Mouse (Mus musculus): ENCODE measurements around the gene Trmt1. TPM values are rescaled to one million over a fixed set of nuclear protein-coding genes. Genes with fewer than 3 reads are reported as not detected.
A peak's percentile ranks its signal among the peaks of the same experiment; 100 is the strongest.

Trmt1 gene
- polyA plus RNA-seq (2015; fragmentation: Nextera tagmentation; extraction: Ambion mirVana) = 38.4 and 43.4 TPM in 2 replicates

DNA sequence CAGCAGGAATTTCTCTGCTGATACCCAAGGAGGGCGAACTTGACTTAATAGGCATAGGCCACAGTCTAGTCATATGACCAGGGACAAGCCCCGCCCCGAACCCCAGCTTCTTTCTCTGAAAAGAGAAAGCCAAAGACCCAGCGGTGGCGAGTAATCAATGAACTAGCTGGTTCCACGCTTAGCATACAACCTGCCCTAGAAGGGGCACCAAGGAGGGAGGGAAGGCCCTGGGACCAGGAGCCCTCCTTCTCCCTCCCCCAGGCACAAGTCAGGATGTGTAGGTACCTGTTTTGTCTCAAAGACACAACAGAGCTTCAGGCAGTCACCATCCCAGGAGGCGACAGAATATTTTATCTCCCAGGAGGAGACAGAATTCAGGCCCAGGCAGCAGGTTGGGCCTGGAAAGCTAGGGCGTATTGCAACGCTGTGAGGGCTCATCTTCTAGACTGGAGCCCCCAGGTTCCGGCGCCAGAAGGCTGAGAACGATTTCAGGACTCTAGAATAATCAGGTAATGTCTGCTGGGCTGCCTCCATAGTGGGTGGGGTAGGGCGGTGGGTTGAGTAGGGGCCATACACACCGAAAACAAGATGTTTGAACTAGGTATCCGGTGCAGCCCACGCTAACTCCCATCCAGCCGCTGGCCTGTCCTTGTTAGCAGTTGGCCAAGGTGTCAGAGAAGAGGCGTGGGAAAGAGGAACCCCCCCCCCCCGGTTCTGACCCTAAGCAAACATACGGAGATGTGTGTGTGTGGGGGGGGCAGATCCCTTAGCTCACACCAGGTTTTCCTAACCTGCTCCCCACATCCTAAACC, at the start of gene Trmt1:
Gene Trmt1, plus strand, starts transcription at position 117 of the 812 bp plus-strand sequence.
- ATAC-seq = peak; percentile 7; the same call in 1 of the 2 replicates
- H3K4me3 ChIP-seq (ENCODE audit: low read depth, low read length) = peak within 1 kb of the TSS; percentile 98
- H3K4me2 ChIP-seq (replicated peaks; ENCODE audit: low read depth, low read length) = peak within 1 kb of the TSS; percentile 79
- TF ChIP-seq EP300 (IDR thresholded peaks at IDR 0.05) (no peak), CTCF (IDR thresholded peaks at IDR 0.05) (no peak)
- peaks cover 14% of the 10 kb centered on the region; the same call in 1 of the 2 replicates for H3K4me1 ChIP-seq (ENCODE audit: insufficient read depth, low read depth, low read length)
- peak; percentile 56 for DNase-seq (ENCODE audit: low spot score)
- H3K9ac ChIP-seq (replicated peaks; ENCODE audit: low read depth) = peak within 1 kb of the TSS; percentile 86
- WGBS = 10% methylated on average over 20 of the region's 20 CpGs
- H3K27me3 ChIP-seq (replicated peaks; ENCODE audit: insufficient read depth, low read length) = no peaks in the 10 kb centered on the region
- H3K36me3 ChIP-seq (ENCODE audit: insufficient read depth, low read length) = no peaks in the 10 kb centered on the region
- H3K9me3 ChIP-seq (ENCODE audit: low read length) = no peaks in the 10 kb centered on the region
- peak within 1 kb of the TSS; percentile 86 for H3K27ac ChIP-seq (ENCODE audit: low read length)

DNA sequence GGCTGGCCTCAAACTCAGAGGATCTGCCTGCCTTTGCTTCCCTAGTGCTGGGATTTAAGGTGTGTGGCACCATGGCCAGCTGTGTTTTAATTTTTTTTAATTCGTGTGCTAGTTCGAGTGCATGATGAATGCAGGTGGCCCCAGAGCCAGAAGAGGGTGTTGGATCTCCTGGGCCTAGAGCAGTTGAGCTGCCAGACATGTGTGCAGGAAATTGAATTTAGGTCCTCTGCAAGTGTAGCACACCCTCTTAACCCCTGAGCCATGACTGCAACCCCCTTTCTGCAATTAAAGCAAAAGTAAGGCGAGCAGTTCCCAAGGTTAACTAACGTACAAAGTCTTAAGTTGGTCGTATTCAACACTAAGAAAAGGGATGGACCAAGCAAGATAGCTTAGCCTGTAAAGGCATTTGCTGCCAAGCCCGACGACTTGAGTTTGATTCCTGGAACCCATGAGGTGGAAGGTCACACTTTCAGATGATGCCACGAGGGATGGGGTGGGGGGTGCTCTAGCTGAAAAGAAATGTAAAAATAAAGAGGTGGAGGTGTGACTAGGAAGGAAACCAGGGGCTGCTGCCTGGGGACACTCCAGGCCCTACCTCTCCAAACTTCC, 48.1 kb upstream of the Trmt1 start:
- no peaks in the 10 kb centered on the region for H3K9me3 ChIP-seq (ENCODE audit: low read length)
- H3K27ac ChIP-seq (ENCODE audit: low read length) = no peak overlapping the region
- no peaks in the 10 kb centered on the region; the same call in 1 of the 2 replicates for H3K4me1 ChIP-seq (ENCODE audit: insufficient read depth, low read depth, low read length)
- H3K36me3 ChIP-seq (ENCODE audit: insufficient read depth, low read length) = no peaks in the 10 kb centered on the region
- ATAC-seq = no peak
- 39% methylated on average over 8 of the region's 8 CpGs for WGBS
- peak overlapping the region; percentile 77 for H3K4me2 ChIP-seq (replicated peaks; ENCODE audit: low read depth, low read length)
- H3K4me3 ChIP-seq (ENCODE audit: low read depth, low read length) = peak overlapping the region; percentile 55
- TF ChIP-seq EP300 (IDR thresholded peaks at IDR 0.05) = no peak
- no peak for TF ChIP-seq CTCF (IDR thresholded peaks at IDR 0.05)
- H3K9ac ChIP-seq (replicated peaks; ENCODE audit: low read depth) = peak overlapping the region; percentile 54; the same call in 1 of the 2 replicates
- DNase-seq (ENCODE audit: low spot score) = no peak
- H3K27me3 ChIP-seq (replicated peaks; ENCODE audit: insufficient read depth, low read length) = no peaks in the 10 kb centered on the region

DNA sequence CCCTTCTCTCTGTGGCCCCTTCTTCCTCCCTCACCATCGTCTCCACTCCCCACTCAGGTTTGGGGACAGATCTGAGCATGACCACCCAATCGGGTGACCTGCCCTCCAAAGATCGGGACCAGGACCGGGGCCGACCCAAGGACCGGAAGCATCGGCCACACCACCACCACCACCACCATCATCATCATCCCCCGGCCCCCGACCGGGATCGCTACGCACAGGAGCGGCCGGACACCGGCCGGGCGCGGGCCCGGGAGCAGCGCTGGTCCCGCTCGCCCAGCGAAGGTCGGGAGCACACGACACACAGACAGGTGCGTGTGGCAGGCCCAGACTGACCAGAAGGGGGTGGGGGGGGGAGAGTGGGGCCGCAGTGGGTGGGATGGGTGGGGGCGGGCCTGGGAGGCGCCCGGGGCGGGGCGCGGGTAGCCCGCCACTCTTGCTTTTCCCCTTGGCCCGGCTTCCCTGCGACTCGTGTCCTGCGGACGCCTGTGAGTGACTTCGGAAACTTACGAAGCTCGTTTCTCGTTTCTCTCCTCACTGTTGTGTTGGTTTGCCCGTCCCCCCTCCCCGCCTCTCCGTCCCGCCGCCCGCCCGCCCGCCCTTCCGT, 47.4 kb upstream of the Trmt1 start:
- ATAC-seq (peak; percentile 22), DNase-seq (ENCODE audit: low spot score) (no peak)
- peak overlapping the region; percentile 55 for H3K4me3 ChIP-seq (ENCODE audit: low read depth, low read length)
- H3K4me1 ChIP-seq (ENCODE audit: insufficient read depth, low read depth, low read length) = no peaks in the 10 kb centered on the region; the same call in 1 of the 2 replicates
- peak overlapping the region; percentile 77 for H3K4me2 ChIP-seq (replicated peaks; ENCODE audit: low read depth, low read length)
- peak overlapping the region; percentile 54 for H3K9ac ChIP-seq (replicated peaks; ENCODE audit: low read depth)
- TF ChIP-seq CTCF (IDR thresholded peaks at IDR 0.05) = peak; percentile 16; the same call in 1 of the 2 replicates
- TF ChIP-seq EP300 (IDR thresholded peaks at IDR 0.05) = no peak
- H3K36me3 ChIP-seq (ENCODE audit: insufficient read depth, low read length) = no peaks in the 10 kb centered on the region
- under 1% methylated on average over 40 of the region's 52 CpGs for WGBS
- no peaks in the 10 kb centered on the region for H3K9me3 ChIP-seq (ENCODE audit: low read length)
- peak overlapping the region; percentile 86 for H3K27ac ChIP-seq (ENCODE audit: low read length)
- H3K27me3 ChIP-seq (replicated peaks; ENCODE audit: insufficient read depth, low read length) = no peaks in the 10 kb centered on the region

- peak; percentile 60 for TF ChIP-seq CTCF (IDR thresholded peaks at IDR 0.05)
- TF ChIP-seq EP300 (IDR thresholded peaks at IDR 0.05) = no peak
- H3K9ac ChIP-seq (replicated peaks; ENCODE audit: low read depth) = peak overlapping the region; percentile 54
- ATAC-seq = peak; percentile 94
- no peaks in the 10 kb centered on the region for H3K27me3 ChIP-seq (replicated peaks; ENCODE audit: insufficient read depth, low read length)
- no peaks in the 10 kb centered on the region for H3K36me3 ChIP-seq (ENCODE audit: insufficient read depth, low read length)
- peak overlapping the region; percentile 55 for H3K4me3 ChIP-seq (ENCODE audit: low read depth, low read length)
- peak; percentile 96 for DNase-seq (ENCODE audit: low spot score)
- H3K27ac ChIP-seq (ENCODE audit: low read length) = peak overlapping the region; percentile 86
- H3K4me2 ChIP-seq (replicated peaks; ENCODE audit: low read depth, low read length) = peak overlapping the region; percentile 77
- no peaks in the 10 kb centered on the region; the same call in 1 of the 2 replicates for H3K4me1 ChIP-seq (ENCODE audit: insufficient read depth, low read depth, low read length)
- H3K9me3 ChIP-seq (ENCODE audit: low read length) = no peaks in the 10 kb centered on the region
- WGBS = under 1% methylated on average over 95 of the region's 106 CpGs
These were observed 46.7 kb upstream of the Trmt1 start for GRCm38 (mm10) chr8:84639162-84640009.

DNA sequence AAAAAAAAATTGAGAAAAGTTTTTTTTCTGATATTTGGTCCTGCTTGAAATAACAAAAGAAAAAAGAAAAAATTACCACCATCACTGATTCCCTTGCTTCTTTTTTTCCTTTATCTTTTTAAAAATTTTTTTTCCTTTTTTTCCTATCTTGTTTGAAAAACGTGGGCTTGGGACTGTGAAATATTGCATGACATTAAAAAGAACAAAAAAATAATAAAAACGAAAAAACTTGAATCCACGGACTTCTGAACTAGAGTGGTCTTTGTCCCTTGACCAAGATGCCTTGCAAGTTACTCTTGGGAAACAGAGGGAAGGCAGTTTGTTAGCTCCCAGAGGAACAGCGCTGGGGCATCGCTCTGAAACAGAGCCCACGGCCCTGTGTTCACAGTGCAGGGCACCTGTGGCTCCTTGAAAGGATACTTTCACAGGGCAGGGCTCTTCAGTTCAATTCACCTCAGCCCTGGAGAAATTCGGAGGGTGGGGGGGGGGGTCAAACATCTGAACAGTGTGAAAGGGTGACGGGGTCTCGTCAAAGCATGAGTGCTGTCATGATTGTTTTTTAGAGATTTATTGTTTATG, 46.0 kb upstream of the Trmt1 start:
- 0 out of 2 replicates have a peak overlapping the region, but pooled peaks have one; percentile 15 for H3K27ac ChIP-seq (ENCODE audit: low read length)
- WGBS = 19% methylated on average over 9 of the region's 9 CpGs
- no peaks in the 10 kb centered on the region for H3K9me3 ChIP-seq (ENCODE audit: low read length)

More for the DNA sequence above, 46.0 kb upstream of the Trmt1 start:
- no peak for DNase-seq (ENCODE audit: low spot score)
- Histone ChIP-seq H3K9ac (replicated peaks; ENCODE audit: low read depth) (no peak overlapping the region), H3K4me1 (ENCODE audit: insufficient read depth, low read depth, low read length) (no peaks in the 10 kb centered on the region; the same call in 1 of the 2 replicates), H3K27me3 (replicated peaks; ENCODE audit: insufficient read depth, low read length) (no peaks in the 10 kb centered on the region), H3K36me3 (ENCODE audit: insufficient read depth, low read length) (no peaks in the 10 kb centered on the region), H3K4me2 (replicated peaks; ENCODE audit: low read depth, low read length) (peak overlapping the region; percentile 58), H3K4me3 (ENCODE audit: low read depth, low read length) (peak overlapping the region; percentile 55)
- no peak for TF ChIP-seq EP300 (IDR thresholded peaks at IDR 0.05)
- no peak for TF ChIP-seq CTCF (IDR thresholded peaks at IDR 0.05)
- ATAC-seq = no peak

Data from lung, postnatal 0 days (tissue).